Mouse (Mus musculus): Measurements from ENCODE around the gene Usp43.
A peak's percentile ranks its signal among the peaks of the same experiment; 100 is the strongest.

GRCm38 (mm10) chr11:67965905-67966878 lies 44.2 kb upstream of the Usp43 start, which contains the start of gene Stx8:
- TF ChIP-seq CTCF (IDR thresholded peaks at IDR 0.05; ENCODE audit: borderline replicate concordance, control insufficient read depth, extremely low read depth, insufficient read depth, low read length, poor library complexity): peak; percentile 48; the same call in 1 of the 2 replicates
- peak; percentile 28; the same call in 1 of the 2 replicates for TF ChIP-seq POLR2A (IDR thresholded peaks at IDR 0.05; ENCODE audit: control insufficient read depth, extremely low read depth, insufficient read depth, low read length, poor library complexity)
